Mouse (Mus musculus) midbrain, embryonic 13.5 days (tissue): ENCODE results near the gene Fos. TPM values are rescaled to one million over a fixed set of nuclear protein-coding genes. Genes with fewer than 3 reads are reported as not detected.

Source experiments
- ATAC-seq: fragments of 200-750 bp; cut with Nextera tagmentation; 2 replicates; pipeline ENCODE4 v1.8.0; 2017; ENCODE audit warnings: mild to moderate bottlenecking, moderate TSS enrichment, moderate library complexity
- H3K27ac ChIP-seq: fragments of 300-500 bp; sonication (generic); 2 replicates; pipeline ENCODE4 v1.5.1; 2015; ENCODE audit warnings: inconsistent platforms, mild to moderate bottlenecking, moderate library complexity
- H3K27me3 ChIP-seq: fragments of 300-500 bp; sonication (generic); 2 replicates; pipeline ENCODE4 v1.6.1; 2015; ENCODE audit warnings: mild to moderate bottlenecking, inconsistent platforms
- H3K36me3 ChIP-seq: fragments of 300-500 bp; sonication (generic); 2 replicates; pipeline ENCODE4 v1.6.1; 2015; ENCODE audit warnings: mild to moderate bottlenecking, inconsistent platforms
- H3K4me1 ChIP-seq: fragments of 300-500 bp; sonication (generic); replicated peaks from 2 replicates; pipeline ENCODE4 v1.6.1; 2015; ENCODE audit warnings: inconsistent platforms
- H3K4me2 ChIP-seq: fragments of 300-500 bp; sonication (generic); replicated peaks from 2 replicates; pipeline ENCODE4 v1.6.1; 2015; ENCODE audit warnings: moderate library complexity, mild to moderate bottlenecking, inconsistent platforms
- H3K4me3 ChIP-seq: fragments of 300-500 bp; sonication (generic); replicated peaks from 2 replicates; pipeline ENCODE4 v1.5.1; 2015; ENCODE audit warnings: mild to moderate bottlenecking, inconsistent platforms
- H3K9ac ChIP-seq: fragments of 300-500 bp; sonication (generic); replicated peaks from 2 replicates; pipeline ENCODE4 v1.6.1; 2015; ENCODE audit warnings: mild to moderate bottlenecking, inconsistent platforms
- H3K9me3 ChIP-seq: fragments of 300-500 bp; sonication (generic); 2 replicates; pipeline ENCODE4 v1.6.1; 2016; ENCODE audit warnings: mild to moderate bottlenecking, inconsistent platforms
- WGBS: fragments of 180-500 bp; shearing (Covaris S2); methylation state at CpG from one replicate; pipeline ENCODE4 v1.1.7; 2015; 5-methylcytosine and 5-hydroxymethylcytosine counted together
- polyA plus RNA-seq: library from polyadenylated mRNA; unstranded; fragments of >200 nt; fragmentation: Nextera tagmentation; extraction: Ambion mirVana; gene quantifications from 2 replicates; pipeline ENCODE4 v1.2.1, GENCODE M21; 2015

Fos gene
- polyA plus RNA-seq: 0.82 and 0.90 TPM in 2 replicates

DNA sequence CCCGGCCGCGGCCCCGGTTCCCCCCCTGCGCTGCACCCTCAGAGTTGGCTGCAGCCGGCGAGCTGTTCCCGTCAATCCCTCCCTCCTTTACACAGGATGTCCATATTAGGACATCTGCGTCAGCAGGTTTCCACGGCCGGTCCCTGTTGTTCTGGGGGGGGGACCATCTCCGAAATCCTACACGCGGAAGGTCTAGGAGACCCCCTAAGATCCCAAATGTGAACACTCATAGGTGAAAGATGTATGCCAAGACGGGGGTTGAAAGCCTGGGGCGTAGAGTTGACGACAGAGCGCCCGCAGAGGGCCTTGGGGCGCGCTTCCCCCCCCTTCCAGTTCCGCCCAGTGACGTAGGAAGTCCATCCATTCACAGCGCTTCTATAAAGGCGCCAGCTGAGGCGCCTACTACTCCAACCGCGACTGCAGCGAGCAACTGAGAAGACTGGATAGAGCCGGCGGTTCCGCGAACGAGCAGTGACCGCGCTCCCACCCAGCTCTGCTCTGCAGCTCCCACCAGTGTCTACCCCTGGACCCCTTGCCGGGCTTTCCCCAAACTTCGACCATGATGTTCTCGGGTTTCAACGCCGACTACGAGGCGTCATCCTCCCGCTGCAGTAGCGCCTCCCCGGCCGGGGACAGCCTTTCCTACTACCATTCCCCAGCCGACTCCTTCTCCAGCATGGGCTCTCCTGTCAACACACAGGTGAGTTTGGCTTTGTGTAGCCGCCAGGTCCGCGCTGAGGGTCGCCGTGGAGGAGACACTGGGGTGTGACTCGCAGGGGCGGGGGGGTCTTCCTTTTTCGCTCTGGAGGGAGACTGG is at the start of gene Fos:
Gene Fos (plus strand): TSS at position 410 of the 817 bp plus-strand sequence.
- peak within 1 kb of the TSS; percentile 100 for H3K4me2 ChIP-seq
- H3K27me3 ChIP-seq: peaks cover 38% of the 10 kb centered on the region
- H3K27ac ChIP-seq: 0 out of 2 replicates have a peak within 1 kb of the TSS, but pooled peaks have one; percentile 2
- H3K4me3 ChIP-seq: peak within 1 kb of the TSS; percentile 56
- H3K4me1 ChIP-seq: peaks cover 46% of the 10 kb centered on the region
- under 1% methylated on average over 56 of the region's 56 CpGs for WGBS
- H3K9me3 ChIP-seq: no peaks in the 10 kb centered on the region
- H3K9ac ChIP-seq: peak within 1 kb of the TSS; percentile 63
- no peaks in the 10 kb centered on the region for H3K36me3 ChIP-seq
- peak; percentile 88 for ATAC-seq

- Histone ChIP-seq H3K9me3 (no peaks in the 10 kb centered on the region), H3K27me3 (no peaks in the 10 kb centered on the region), H3K27ac (no peak overlapping the region), H3K4me2 (no peak overlapping the region), H3K36me3 (no peaks in the 10 kb centered on the region), H3K9ac (no peak overlapping the region), H3K4me1 (no peaks in the 10 kb centered on the region; the same call in 1 of the 2 replicates), H3K4me3 (no peak overlapping the region)
- 91% methylated on average over 11 of the region's 11 CpGs for WGBS
- no peak for ATAC-seq
Measured at GRCm38 (mm10) chr12:85425721-85426120, 48.0 kb upstream of the Fos start.

GRCm38 (mm10) chr12:85426126-85426525 is 47.6 kb upstream of the Fos start:
- WGBS: 68% methylated on average over 10 of the region's 10 CpGs

GRCm38 (mm10) chr12:85427802-85428201 is 45.9 kb upstream of the Fos start:
- 84% methylated on average over 7 of the region's 7 CpGs for WGBS
- no peaks in the 10 kb centered on the region for H3K9me3 ChIP-seq
- no peak overlapping the region for H3K4me2 ChIP-seq
- H3K4me3 ChIP-seq: no peak overlapping the region
- no peaks in the 10 kb centered on the region for H3K27me3 ChIP-seq
- H3K9ac ChIP-seq: no peak overlapping the region
- no peaks in the 10 kb centered on the region for H3K36me3 ChIP-seq
- H3K27ac ChIP-seq: no peak overlapping the region
- no peaks in the 10 kb centered on the region; the same call in 1 of the 2 replicates for H3K4me1 ChIP-seq
- no peak for ATAC-seq

More at GRCm38 (mm10) chr12:85426126-85426525, 47.6 kb upstream of the Fos start:
- no peaks in the 10 kb centered on the region; the same call in 1 of the 2 replicates for H3K4me1 ChIP-seq
- no peak overlapping the region for H3K4me2 ChIP-seq
- no peak overlapping the region for H3K4me3 ChIP-seq
- H3K36me3 ChIP-seq: no peaks in the 10 kb centered on the region
- no peak overlapping the region for H3K27ac ChIP-seq
- H3K27me3 ChIP-seq: no peaks in the 10 kb centered on the region
- ATAC-seq: no peak
- H3K9ac ChIP-seq: no peak overlapping the region
- no peaks in the 10 kb centered on the region for H3K9me3 ChIP-seq

GRCm38 (mm10) chr12:85429999-85430398 is 43.7 kb upstream of the Fos start:
- H3K9ac ChIP-seq: no peak overlapping the region
- WGBS: 88% methylated on average over 4 of the region's 4 CpGs
- H3K36me3 ChIP-seq: no peaks in the 10 kb centered on the region
- no peaks in the 10 kb centered on the region for H3K9me3 ChIP-seq
- H3K27me3 ChIP-seq: no peaks in the 10 kb centered on the region
- no peak overlapping the region for H3K27ac ChIP-seq
- H3K4me2 ChIP-seq: no peak overlapping the region
- peaks cover 8% of the 10 kb centered on the region for H3K4me1 ChIP-seq
- ATAC-seq: no peak
- no peak overlapping the region for H3K4me3 ChIP-seq

DNA sequence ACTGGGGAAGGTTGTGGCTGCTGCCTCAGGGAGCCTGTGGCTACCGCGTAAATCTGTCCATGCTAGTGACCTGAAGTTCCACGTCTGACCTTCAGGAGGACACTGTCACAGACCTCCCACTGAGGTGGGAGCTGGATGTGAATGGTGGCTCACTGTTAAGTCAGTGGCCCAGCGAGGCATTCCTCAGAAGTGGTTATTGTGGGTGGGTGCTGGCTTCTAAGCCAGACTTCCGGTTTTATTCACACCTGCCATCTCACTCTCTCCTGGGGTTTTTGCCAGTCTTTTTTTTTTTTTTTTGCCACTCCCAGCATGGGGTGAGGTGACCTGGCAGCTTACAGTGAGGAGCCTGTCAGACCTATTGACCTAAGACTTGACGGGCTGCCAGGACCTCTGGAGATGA is 43.3 kb upstream of the Fos start:
- peaks cover 10% of the 10 kb centered on the region for H3K4me1 ChIP-seq
- no peak overlapping the region for H3K27ac ChIP-seq
- no peak overlapping the region for H3K9ac ChIP-seq
- H3K36me3 ChIP-seq: no peaks in the 10 kb centered on the region
- 65% methylated on average over 6 of the region's 6 CpGs for WGBS
- no peak for ATAC-seq
- H3K27me3 ChIP-seq: no peaks in the 10 kb centered on the region
- no peak overlapping the region for H3K4me3 ChIP-seq
- H3K9me3 ChIP-seq: no peaks in the 10 kb centered on the region
- H3K4me2 ChIP-seq: no peak overlapping the region

DNA sequence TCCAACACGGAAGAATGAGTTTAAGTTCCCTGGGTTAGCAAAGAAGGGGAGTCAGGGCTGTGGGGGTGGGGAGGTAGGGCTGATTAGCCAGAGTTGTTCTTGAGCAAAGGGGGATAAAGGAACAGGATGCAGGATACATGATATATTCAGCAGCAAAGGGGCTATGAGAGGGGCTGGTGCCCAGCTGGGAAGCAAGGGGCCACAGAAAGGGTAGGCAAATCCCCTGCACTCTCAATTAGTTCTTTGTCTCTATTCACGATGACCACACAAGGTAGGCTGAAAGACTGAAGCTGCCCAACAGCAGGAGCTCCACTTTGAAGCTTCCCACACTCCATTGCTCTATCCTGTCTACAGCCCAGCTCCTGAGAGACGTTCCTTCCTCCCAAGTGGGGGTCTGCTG is 39.8 kb upstream of the Fos start:
- Histone ChIP-seq H3K4me1 (peaks cover 33% of the 10 kb centered on the region), H3K9ac (no peak overlapping the region), H3K27me3 (no peaks in the 10 kb centered on the region), H3K4me2 (no peak overlapping the region), H3K36me3 (no peaks in the 10 kb centered on the region), H3K4me3 (no peak overlapping the region), H3K9me3 (no peaks in the 10 kb centered on the region), H3K27ac (no peak overlapping the region)
- WGBS: 3% methylated on average over 3 of the region's 3 CpGs
- ATAC-seq: no peak

- no peaks in the 10 kb centered on the region for H3K9me3 ChIP-seq
Measured at GRCm38 (mm10) chr12:85434526-85434925, 39.2 kb upstream of the Fos start.

DNA sequence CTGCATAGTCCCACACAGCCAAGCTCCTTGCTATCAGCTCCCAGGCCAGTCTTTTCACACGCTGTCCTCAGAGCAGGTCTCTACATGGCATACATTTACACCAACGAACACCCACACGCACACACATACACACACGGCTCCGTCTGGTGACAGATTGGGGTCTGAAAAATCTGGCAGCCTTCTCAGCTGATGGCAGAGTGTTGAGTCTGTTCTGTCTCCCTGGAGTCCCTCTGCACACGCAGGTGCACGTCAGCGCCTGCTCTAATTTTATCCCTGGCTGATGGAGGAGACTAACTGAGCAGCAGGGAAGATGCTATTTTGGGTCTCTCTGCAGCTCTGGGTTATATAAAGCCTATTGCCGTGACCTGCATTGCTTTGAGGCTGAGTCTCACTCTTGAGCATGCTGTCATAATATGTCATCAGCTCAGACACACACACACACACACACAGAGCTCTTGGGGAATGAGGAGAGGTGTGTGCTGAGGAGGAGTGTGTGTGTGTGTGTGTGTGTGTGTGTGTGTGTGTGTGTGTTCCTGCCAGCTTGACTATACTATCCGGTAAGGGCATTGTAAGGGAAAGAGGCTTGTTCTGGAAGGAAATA is 37.6 kb upstream of the Fos start:
- H3K27me3 ChIP-seq: no peaks in the 10 kb centered on the region
- no peaks in the 10 kb centered on the region for H3K36me3 ChIP-seq
- no peak overlapping the region; the same call in 1 of the 2 replicates for H3K4me2 ChIP-seq
- H3K9ac ChIP-seq: no peak overlapping the region
- WGBS: 57% methylated on average over 10 of the region's 10 CpGs
- peaks cover 33% of the 10 kb centered on the region for H3K4me1 ChIP-seq
- peak overlapping the region; percentile 37 for H3K27ac ChIP-seq
- ATAC-seq: peak; percentile 68
- no peaks in the 10 kb centered on the region for H3K9me3 ChIP-seq
- H3K4me3 ChIP-seq: no peak overlapping the region

More at GRCm38 (mm10) chr12:85434526-85434925, 39.2 kb upstream of the Fos start:
- WGBS: 54% methylated on average over 5 of the region's 5 CpGs
- no peak overlapping the region for H3K4me2 ChIP-seq
- no peaks in the 10 kb centered on the region for H3K36me3 ChIP-seq
- H3K9ac ChIP-seq: no peak overlapping the region
- H3K27me3 ChIP-seq: no peaks in the 10 kb centered on the region
- H3K27ac ChIP-seq: no peak overlapping the region
- no peak overlapping the region for H3K4me3 ChIP-seq
- ATAC-seq: no peak
- H3K4me1 ChIP-seq: peaks cover 33% of the 10 kb centered on the region

DNA sequence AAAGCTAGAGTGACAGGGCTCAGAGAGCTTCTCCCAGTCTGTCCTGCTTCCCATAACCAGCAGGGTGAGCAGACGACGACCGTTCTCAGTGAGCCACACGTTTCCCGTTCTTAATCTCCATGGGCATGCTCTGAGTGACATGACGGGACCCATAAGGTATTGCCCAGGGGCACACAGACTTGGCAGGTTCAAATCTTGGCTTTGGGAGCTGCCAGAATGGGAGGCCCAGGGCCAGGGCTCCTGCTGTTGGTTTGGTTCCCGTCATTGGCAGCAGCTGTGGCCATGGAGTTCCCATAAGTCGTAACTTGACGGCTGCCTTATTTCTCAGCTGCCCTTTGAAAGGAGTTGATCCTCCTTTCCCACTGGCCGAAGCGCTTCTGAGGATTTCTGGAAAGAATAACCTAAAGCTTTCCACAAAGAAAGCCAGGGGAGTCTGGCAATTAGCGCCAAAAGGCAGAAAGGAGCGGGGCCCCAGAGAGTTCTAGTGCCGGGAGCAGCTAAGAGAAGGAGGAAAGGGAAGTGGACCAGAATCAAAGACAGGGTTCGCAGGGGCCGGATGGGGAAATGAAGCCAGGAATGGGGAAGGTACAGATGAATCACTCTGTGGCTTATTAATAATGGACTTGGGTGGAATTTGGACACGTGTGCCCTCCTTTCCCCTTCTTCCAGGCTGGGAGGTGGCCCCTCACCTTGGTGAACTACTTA is 36.4 kb upstream of the Fos start:
- Histone ChIP-seq H3K27ac (no peak overlapping the region), H3K4me1 (peaks cover 33% of the 10 kb centered on the region), H3K36me3 (no peaks in the 10 kb centered on the region), H3K4me3 (no peak overlapping the region), H3K9me3 (no peaks in the 10 kb centered on the region), H3K27me3 (no peaks in the 10 kb centered on the region), H3K9ac (no peak overlapping the region), H3K4me2 (no peak overlapping the region)
- ATAC-seq: peak; percentile 24; the same call in 1 of the 2 replicates
- 41% methylated on average over 17 of the region's 17 CpGs for WGBS

GRCm38 (mm10) chr12:85443456-85443855 is 30.2 kb upstream of the Fos start:
- Histone ChIP-seq H3K27me3 (no peaks in the 10 kb centered on the region), H3K27ac (no peak overlapping the region), H3K36me3 (no peaks in the 10 kb centered on the region), H3K9me3 (no peaks in the 10 kb centered on the region), H3K4me1 (peaks cover 4% of the 10 kb centered on the region; the same call in 1 of the 2 replicates), H3K4me3 (no peak overlapping the region), H3K9ac (no peak overlapping the region), H3K4me2 (no peak overlapping the region)
- 81% methylated on average over 1 of the region's 1 CpGs for WGBS
- no peak for ATAC-seq

GRCm38 (mm10) chr12:85444646-85445045 is 29.0 kb upstream of the Fos start:
- no peaks in the 10 kb centered on the region for H3K27me3 ChIP-seq
- no peaks in the 10 kb centered on the region for H3K36me3 ChIP-seq
- no peak for ATAC-seq
- peaks cover 4% of the 10 kb centered on the region; the same call in 1 of the 2 replicates for H3K4me1 ChIP-seq
- H3K4me3 ChIP-seq: no peak overlapping the region
- 62% methylated on average over 6 of the region's 6 CpGs for WGBS
- no peaks in the 10 kb centered on the region for H3K9me3 ChIP-seq
- H3K4me2 ChIP-seq: no peak overlapping the region
- no peak overlapping the region for H3K27ac ChIP-seq
- H3K9ac ChIP-seq: no peak overlapping the region
